In the genomic region with DNA sequence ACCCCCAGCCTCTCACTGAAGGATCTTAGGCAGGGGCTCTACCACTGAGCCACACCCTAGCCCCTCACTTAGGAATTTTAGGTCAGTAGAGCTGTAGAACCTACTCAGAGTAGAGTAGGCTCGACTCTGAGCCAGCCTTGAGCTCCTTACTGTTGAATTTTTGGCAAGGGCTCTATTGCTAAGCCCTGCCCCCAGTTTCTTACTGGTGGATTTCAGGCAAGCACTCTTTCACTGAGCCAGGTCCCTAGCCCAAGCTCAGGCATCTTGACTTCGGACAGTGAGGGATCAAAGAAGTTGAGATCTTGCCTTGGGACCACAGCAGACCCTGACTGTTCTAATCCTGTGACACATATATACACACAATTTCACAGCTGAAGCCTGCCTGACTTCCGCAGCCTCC, we compare ENCODE assay signal across 20 mouse cellular contexts. TPM values are rescaled to one million over a fixed set of nuclear protein-coding genes. Genes with fewer than 3 reads are reported as not detected.
"Had no signal": no experiment of that assay in that cellular context is flagged by ENCODE, and none has a peak within 500 bp of the region (broad histone marks: within the 10 kb centered on the region; RNA-seq: fewer than 3 reads in every experiment).

No protein-coding gene starts in this region.

- H3K27ac ChIP-seq: kidney, postnatal 0 days; limb, embryonic 12.5 days; limb, embryonic 15.5 days; liver, embryonic 14.5 days; macrophage; midbrain, embryonic 12.5 days; midbrain, embryonic 15.5 days; neural tube, embryonic 13.5 days had no signal

- DNase-seq: kidney, postnatal 25 days; layer of hippocampus, adult 9-11 months; left cerebral cortex, postnatal 4 days; liver, postnatal 0 days; lung, embryonic 14.5 days; retina, postnatal 1 day; thymus, adult 18-20 months; thymus, postnatal 36 days had no signal

- H3K4me3 ChIP-seq: limb, embryonic 12.5 days; limb, embryonic 15.5 days; midbrain, embryonic 12.5 days; midbrain, embryonic 15.5 days; neural tube, embryonic 13.5 days had no signal

RNA-seq across cellular contexts. Expression of gene Scn1b, which starts 3.1 kb away (rescaled TPM):
- total RNA-seq: neutrophil, adult 5-6 weeks had no signal

RNA-seq across cellular contexts. Expression of gene Fxyd3, which starts 47.2 kb away (rescaled TPM):
- total RNA-seq: layer of hippocampus, postnatal 25 days; left cerebral cortex, postnatal 14 days; left cerebral cortex, postnatal 4 days; megakaryocyte, adult 5-6 weeks; neutrophil, adult 5-6 weeks had no signal
